Mouse (Mus musculus) myocyte (in vitro differentiated cells): ENCODE data around the gene Zfp13.
"Not testable (repeated sequence)": the region's sequence is repeated elsewhere in the genome, so short reads cannot be mapped to it uniquely, and the experiment has no call there.

ENCODE experiments used
- CEBPB ChIP-seq: IDR thresholded peaks from 2 replicates; pipeline ENCODE4 v1.6.1; 2011; ENCODE audit warnings: mild to moderate bottlenecking, moderate library complexity; ENCODE audit not compliant: poor library complexity, insufficient read depth, severe bottlenecking
- E2F4 ChIP-seq: IDR thresholded peaks from one replicate; pipeline ENCODE4 v1.6.1; 2011; ENCODE audit warnings: mild to moderate bottlenecking, control low read depth, moderate library complexity; ENCODE audit not compliant: insufficient read depth
- REST ChIP-seq: IDR thresholded peaks from one replicate; pipeline ENCODE4 v1.6.1; 2011; ENCODE audit warnings: mild to moderate bottlenecking, control low read depth, moderate library complexity; ENCODE audit not compliant: insufficient read depth, insufficient read length
- TCF12 ChIP-seq: IDR thresholded peaks from one replicate; pipeline ENCODE4 v1.6.1; 2011; ENCODE audit warnings: mild to moderate bottlenecking, control low read depth; ENCODE audit not compliant: poor library complexity, insufficient read depth, severe bottlenecking

GRCm38 (mm10) chr17:23533591-23534490 lies 65.4 kb downstream of the Zfp13 start:
- not testable (repeated sequence) for TF ChIP-seq REST, CEBPB, TCF12, E2F4
